Mouse (Mus musculus) erythroblast, adult 5-6 weeks (primary cell): ENCODE results near the gene Gm21874. TPM values are rescaled to one million over a fixed set of nuclear protein-coding genes. Genes with fewer than 3 reads are reported as not detected.
"Not testable (repeated sequence)": the region's sequence is repeated elsewhere in the genome, so short reads cannot be mapped to it uniquely, and the experiment has no call there.

Source experiments
- ATAC-seq: replicated peaks from 2 replicates; pipeline ENCODE4 v1.8.0; 2016; ENCODE audit warnings: moderate number of reproducible peaks, mild to moderate bottlenecking, moderate TSS enrichment, inconsistent platforms; ENCODE audit not compliant: poor library complexity, low FRiP score, severe bottlenecking
- total RNA-seq, 2 experiments: library from RNA; stranded (forward) in 1 of 2; stranded (reverse) in 1 of 2; fragments of 150-400 nt in 1 of 2; fragments of 200-764, 138-1000 nt in 1 of 2; gene quantifications; 2 replicates each; pipeline versions ENCODE4 v1.2.3 to v1.2.4; 2015 to 2017; ENCODE audit warnings: low replicate concordance in 2 of 2

The Gm21874 gene
- total RNA-seq (2015; ENCODE audit: low replicate concordance), result not detected in 2 replicates
- not detected in 2 replicates for total RNA-seq (2017; ENCODE audit: low replicate concordance)

GRCm38 (mm10) chrY:9416048-9416447, at the start of gene Gm21874:
Gene Gm21874 (minus strand): TSS chrY:9416148.
- not testable (repeated sequence) for ATAC-seq

Other genes starting within 250 kb of the Gm21874 start
- gene Gm21721, start 214.0 kb downstream of the Gm21874 start, total RNA-seq (2015; ENCODE audit: low replicate concordance), result not detected in 2 replicates
- not detected in 2 replicates for gene Gm21721, start 214.0 kb downstream of the Gm21874 start, total RNA-seq (2017; ENCODE audit: low replicate concordance)
- not detected in 2 replicates for gene Gm21812, start 69.0 kb downstream of the Gm21874 start, total RNA-seq (2015; ENCODE audit: low replicate concordance)
- gene Gm21812, start 69.0 kb downstream of the Gm21874 start, total RNA-seq (2017; ENCODE audit: low replicate concordance), result not detected in 2 replicates